Mouse (Mus musculus): Measurements from ENCODE around the gene Igf1r.

DNA sequence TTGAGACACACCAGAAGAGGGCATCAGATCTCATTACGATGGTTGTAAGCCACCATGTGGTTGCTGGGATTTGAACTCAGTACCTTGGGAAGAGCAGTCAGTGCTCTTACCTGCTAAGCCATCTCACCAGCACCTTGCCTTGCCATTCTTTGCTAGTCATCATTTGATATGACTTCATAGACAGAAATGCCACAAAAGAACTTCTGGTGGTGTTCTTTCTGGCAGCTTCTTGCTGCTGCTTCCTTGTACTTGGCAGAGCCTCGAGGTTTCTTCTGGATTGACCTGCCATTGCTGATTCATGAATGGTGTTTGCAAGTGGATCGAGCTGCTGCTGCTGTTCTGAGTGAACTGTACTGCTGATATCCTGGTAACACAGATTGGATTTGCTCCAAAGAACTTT lies 298.3 kb downstream of the Igf1r start:
- TF ChIP-seq CTCF (IDR thresholded peaks at IDR 0.05; ENCODE audit: extremely low read depth, insufficient read depth, insufficient read length, insufficient replicate concordance) (no peak), POLR2A (IDR thresholded peaks at IDR 0.05; ENCODE audit: low read depth, low read length) (no peak)

Data from spleen, adult 2 months (tissue).